Mouse (Mus musculus): ENCODE measurements around the gene Ttc7b. TPM values are rescaled to one million over a fixed set of nuclear protein-coding genes. Genes with fewer than 3 reads are reported as not detected.

Gene Ttc7b
- polyA plus RNA-seq, 1 experiment: 7.1 TPM

- Histone ChIP-seq H3K36me3 (ENCODE audit: control insufficient read depth, insufficient read depth, low read length) (no peaks in the 10 kb centered on the region), H3K27me3 (ENCODE audit: control insufficient read depth, insufficient read depth, low read length) (no peaks in the 10 kb centered on the region), H3K4me1 (ENCODE audit: control insufficient read depth, insufficient read depth, low read length) (no peaks in the 10 kb centered on the region), H3K4me3 (ENCODE audit: control insufficient read depth, low read depth, low read length) (no peak overlapping the region), H3K27ac (ENCODE audit: control insufficient read depth, insufficient read depth, low read depth, low read length) (no peak overlapping the region)
- TF ChIP-seq CTCF (IDR thresholded peaks at IDR 0.05; ENCODE audit: control insufficient read depth, insufficient read depth, insufficient replicate concordance, low read depth, low read length) (no peak), POLR2A (IDR thresholded peaks at IDR 0.05; ENCODE audit: control insufficient read depth, low read depth, low read length) (no peak)
These were observed 142.8 kb downstream of the Ttc7b start for GRCm38 (mm10) chr12:100377791-100378190.

GRCm38 (mm10) chr12:100375801-100376200 is 144.8 kb downstream of the Ttc7b start:
- no peak for TF ChIP-seq POLR2A (IDR thresholded peaks at IDR 0.05; ENCODE audit: control insufficient read depth, low read depth, low read length)
- no peak for TF ChIP-seq CTCF (IDR thresholded peaks at IDR 0.05; ENCODE audit: control insufficient read depth, insufficient read depth, insufficient replicate concordance, low read depth, low read length)
- Histone ChIP-seq H3K36me3 (ENCODE audit: control insufficient read depth, insufficient read depth, low read length) (no peaks in the 10 kb centered on the region), H3K4me3 (ENCODE audit: control insufficient read depth, low read depth, low read length) (no peak overlapping the region), H3K27ac (ENCODE audit: control insufficient read depth, insufficient read depth, low read depth, low read length) (no peak overlapping the region), H3K4me1 (ENCODE audit: control insufficient read depth, insufficient read depth, low read length) (no peaks in the 10 kb centered on the region), H3K27me3 (ENCODE audit: control insufficient read depth, insufficient read depth, low read length) (no peaks in the 10 kb centered on the region)

- Histone ChIP-seq H3K4me3 (ENCODE audit: control insufficient read depth, low read depth, low read length) (no peak overlapping the region), H3K4me1 (ENCODE audit: control insufficient read depth, insufficient read depth, low read length) (no peaks in the 10 kb centered on the region), H3K36me3 (ENCODE audit: control insufficient read depth, insufficient read depth, low read length) (no peaks in the 10 kb centered on the region), H3K27me3 (ENCODE audit: control insufficient read depth, insufficient read depth, low read length) (no peaks in the 10 kb centered on the region), H3K27ac (ENCODE audit: control insufficient read depth, insufficient read depth, low read depth, low read length) (no peak overlapping the region)
- TF ChIP-seq POLR2A (IDR thresholded peaks at IDR 0.05; ENCODE audit: control insufficient read depth, low read depth, low read length) (no peak), CTCF (IDR thresholded peaks at IDR 0.05; ENCODE audit: control insufficient read depth, insufficient read depth, insufficient replicate concordance, low read depth, low read length) (no peak)
These were observed 147.8 kb downstream of the Ttc7b start for GRCm38 (mm10) chr12:100372785-100373184.

GRCm38 (mm10) chr12:100372015-100372414 is 148.6 kb downstream of the Ttc7b start:
- no peak overlapping the region for H3K4me3 ChIP-seq (ENCODE audit: control insufficient read depth, low read depth, low read length)
- TF ChIP-seq CTCF (IDR thresholded peaks at IDR 0.05; ENCODE audit: control insufficient read depth, insufficient read depth, insufficient replicate concordance, low read depth, low read length) (no peak), POLR2A (IDR thresholded peaks at IDR 0.05; ENCODE audit: control insufficient read depth, low read depth, low read length) (no peak)
- no peaks in the 10 kb centered on the region for H3K36me3 ChIP-seq (ENCODE audit: control insufficient read depth, insufficient read depth, low read length)
- no peaks in the 10 kb centered on the region for H3K4me1 ChIP-seq (ENCODE audit: control insufficient read depth, insufficient read depth, low read length)
- H3K27ac ChIP-seq (ENCODE audit: control insufficient read depth, insufficient read depth, low read depth, low read length): no peak overlapping the region
- H3K27me3 ChIP-seq (ENCODE audit: control insufficient read depth, insufficient read depth, low read length): no peaks in the 10 kb centered on the region

GRCm38 (mm10) chr12:100369786-100370185 is 150.8 kb downstream of the Ttc7b start:
- TF ChIP-seq POLR2A (IDR thresholded peaks at IDR 0.05; ENCODE audit: control insufficient read depth, low read depth, low read length) (no peak), CTCF (IDR thresholded peaks at IDR 0.05; ENCODE audit: control insufficient read depth, insufficient read depth, insufficient replicate concordance, low read depth, low read length) (no peak)
- Histone ChIP-seq H3K4me3 (ENCODE audit: control insufficient read depth, low read depth, low read length) (no peak overlapping the region), H3K27me3 (ENCODE audit: control insufficient read depth, insufficient read depth, low read length) (no peaks in the 10 kb centered on the region), H3K36me3 (ENCODE audit: control insufficient read depth, insufficient read depth, low read length) (no peaks in the 10 kb centered on the region), H3K4me1 (ENCODE audit: control insufficient read depth, insufficient read depth, low read length) (no peaks in the 10 kb centered on the region), H3K27ac (ENCODE audit: control insufficient read depth, insufficient read depth, low read depth, low read length) (no peak overlapping the region)

- TF ChIP-seq POLR2A (IDR thresholded peaks at IDR 0.05; ENCODE audit: control insufficient read depth, low read depth, low read length): no peak
- no peak for TF ChIP-seq CTCF (IDR thresholded peaks at IDR 0.05; ENCODE audit: control insufficient read depth, insufficient read depth, insufficient replicate concordance, low read depth, low read length)
- H3K36me3 ChIP-seq (ENCODE audit: control insufficient read depth, insufficient read depth, low read length): no peaks in the 10 kb centered on the region
- H3K4me1 ChIP-seq (ENCODE audit: control insufficient read depth, insufficient read depth, low read length): no peaks in the 10 kb centered on the region
- no peaks in the 10 kb centered on the region for H3K27me3 ChIP-seq (ENCODE audit: control insufficient read depth, insufficient read depth, low read length)
- no peak overlapping the region for H3K27ac ChIP-seq (ENCODE audit: control insufficient read depth, insufficient read depth, low read depth, low read length)
- H3K4me3 ChIP-seq (ENCODE audit: control insufficient read depth, low read depth, low read length): no peak overlapping the region
These were observed 151.4 kb downstream of the Ttc7b start for GRCm38 (mm10) chr12:100369220-100369619.

GRCm38 (mm10) chr12:100361330-100361729 is 159.3 kb downstream of the Ttc7b start:
- Histone ChIP-seq H3K27ac (ENCODE audit: control insufficient read depth, insufficient read depth, low read depth, low read length) (no peak overlapping the region), H3K4me1 (ENCODE audit: control insufficient read depth, insufficient read depth, low read length) (no peaks in the 10 kb centered on the region), H3K27me3 (ENCODE audit: control insufficient read depth, insufficient read depth, low read length) (no peaks in the 10 kb centered on the region), H3K4me3 (ENCODE audit: control insufficient read depth, low read depth, low read length) (no peak overlapping the region), H3K36me3 (ENCODE audit: control insufficient read depth, insufficient read depth, low read length) (no peaks in the 10 kb centered on the region)
- TF ChIP-seq POLR2A (IDR thresholded peaks at IDR 0.05; ENCODE audit: control insufficient read depth, low read depth, low read length) (no peak), CTCF (IDR thresholded peaks at IDR 0.05; ENCODE audit: control insufficient read depth, insufficient read depth, insufficient replicate concordance, low read depth, low read length) (no peak)
